Mouse (Mus musculus): ENCODE results near the gene Ess2.

Ess2 gene

GRCm38 (mm10) chr16:17921325-17922162 is 10.4 kb upstream of the Ess2 start:
- peak; percentile 66 to 89 for DNase-seq (ENCODE audit: low read depth in 1 of 2, low spot score in 2 of 2)

- DNase-seq (ENCODE audit: low read depth in 1 of 2, low spot score in 2 of 2): no peak
These were observed 9.4 kb upstream of the Ess2 start for GRCm38 (mm10) chr16:17920586-17920985.

- DNase-seq (ENCODE audit: low read depth in 1 of 2, low spot score in 2 of 2): no peak
These were observed 3.4 kb upstream of the Ess2 start, which contains the start of gene Gsc2 for GRCm38 (mm10) chr16:17914307-17915249. Gene Gsc2, minus strand, starts transcription at chr16:17915059.

GRCm38 (mm10) chr16:17898462-17898861 is 12.7 kb downstream of the Ess2 start, which contains the start of the genes Dgcr2 and Tssk2:
Gene Dgcr2, minus strand, starts transcription at chr16:17898562.
Gene Tssk2, plus strand, starts transcription at chr16:17898637.
- DNase-seq (ENCODE audit: low read depth in 1 of 2, low spot score in 2 of 2): no peak

- no peak for DNase-seq (ENCODE audit: low read depth in 1 of 2, low spot score in 2 of 2)
These were observed 15.1 kb downstream of the Ess2 start for GRCm38 (mm10) chr16:17896091-17896490.

GRCm38 (mm10) chr16:17893923-17894322 is 17.2 kb downstream of the Ess2 start, which contains the start of gene Tssk1:
Gene Tssk1, plus strand, starts transcription at chr16:17894223.
- no peak for DNase-seq (ENCODE audit: low read depth in 1 of 2, low spot score in 2 of 2)

GRCm38 (mm10) chr16:17892606-17893005 is 18.5 kb downstream of the Ess2 start:
- DNase-seq (ENCODE audit: low read depth in 1 of 2, low spot score in 2 of 2): no peak

- peak; percentile 83 to 94 for DNase-seq (ENCODE audit: low read depth in 1 of 2, low spot score in 2 of 2)
These were observed 19.6 kb downstream of the Ess2 start, which contains the start of gene Gm20518 for GRCm38 (mm10) chr16:17891567-17891959. Gene Gm20518, minus strand, starts transcription at chr16:17891671.

- DNase-seq (ENCODE audit: low read depth in 1 of 2, low spot score in 2 of 2): peak in 1 of 2 experiments; percentile 10
These were observed 20.1 kb downstream of the Ess2 start for GRCm38 (mm10) chr16:17890917-17891566.

- DNase-seq (ENCODE audit: low read depth in 1 of 2, low spot score in 2 of 2): no peak
These were observed 20.8 kb downstream of the Ess2 start for GRCm38 (mm10) chr16:17890342-17890727.

GRCm38 (mm10) chr16:17889689-17890341 is 21.3 kb downstream of the Ess2 start:
- no peak for DNase-seq (ENCODE audit: low read depth in 1 of 2, low spot score in 2 of 2)

- DNase-seq (ENCODE audit: low read depth in 1 of 2, low spot score in 2 of 2): no peak
These were observed 27.0 kb downstream of the Ess2 start for GRCm38 (mm10) chr16:17884116-17884515.

- no peak for DNase-seq (ENCODE audit: low read depth in 1 of 2, low spot score in 2 of 2)
These were observed 29.0 kb downstream of the Ess2 start for GRCm38 (mm10) chr16:17882196-17882595.

- DNase-seq (ENCODE audit: low read depth in 1 of 2, low spot score in 2 of 2): no peak
These were observed 31.6 kb downstream of the Ess2 start for GRCm38 (mm10) chr16:17879571-17879970.

GRCm38 (mm10) chr16:17876096-17876495 is 35.1 kb downstream of the Ess2 start:
- no peak for DNase-seq (ENCODE audit: low read depth in 1 of 2, low spot score in 2 of 2)

GRCm38 (mm10) chr16:17875174-17875573 is 36.0 kb downstream of the Ess2 start:
- DNase-seq (ENCODE audit: low read depth in 1 of 2, low spot score in 2 of 2): no peak

GRCm38 (mm10) chr16:17872995-17873394 is 38.2 kb downstream of the Ess2 start:
- DNase-seq (ENCODE audit: low read depth in 1 of 2, low spot score in 2 of 2): no peak

- no peak for DNase-seq (ENCODE audit: low read depth in 1 of 2, low spot score in 2 of 2)
These were observed 39.9 kb downstream of the Ess2 start for GRCm38 (mm10) chr16:17871248-17871647.

- DNase-seq (ENCODE audit: low read depth in 1 of 2, low spot score in 2 of 2): no peak
These were observed 45.4 kb downstream of the Ess2 start for GRCm38 (mm10) chr16:17865770-17866169.

GRCm38 (mm10) chr16:17865293-17865692 is 45.9 kb downstream of the Ess2 start:
- DNase-seq (ENCODE audit: low read depth in 1 of 2, low spot score in 2 of 2): no peak

Data from monocyte, adult 2 months (primary cell).